Mouse (Mus musculus) thymus, adult 2 months (tissue): ENCODE measurements around the gene Adam12. TPM values are rescaled to one million over a fixed set of nuclear protein-coding genes. Genes with fewer than 3 reads are reported as not detected.

Experiments
- DNase-seq: peaks from one replicate; pipeline ENCODE4 v3.0.0; 2021
- H3K27ac ChIP-seq: fragments of 200-500 bp; 2 replicates; pipeline ENCODE4 v1.5.1; 2012; ENCODE audit warnings: low read length, control low read depth; ENCODE audit not compliant: control insufficient read depth, insufficient read depth
- H3K27me3 ChIP-seq: fragments of 200-500 bp; 2 replicates; pipeline ENCODE4 v1.6.1; 2012; ENCODE audit warnings: mild to moderate bottlenecking, low read length, moderate library complexity, mixed read lengths; ENCODE audit not compliant: control insufficient read depth, insufficient read depth
- H3K36me3 ChIP-seq: fragments of 200-500 bp; 2 replicates; pipeline ENCODE4 v1.6.1; 2012; ENCODE audit warnings: mild to moderate bottlenecking, low read length, moderate library complexity; ENCODE audit not compliant: control insufficient read depth, insufficient read depth
- H3K4me1 ChIP-seq: fragments of 200-500 bp; replicated peaks from 2 replicates; pipeline ENCODE4 v1.6.1; 2012; ENCODE audit warnings: low read length; ENCODE audit not compliant: control insufficient read depth, insufficient read depth
- H3K4me3 ChIP-seq: fragments of 200-500 bp; 2 replicates; pipeline ENCODE4 v1.5.1; 2012; ENCODE audit warnings: mild to moderate bottlenecking, low read length, control low read depth, moderate library complexity; ENCODE audit not compliant: control insufficient read depth, insufficient read depth
- CTCF ChIP-seq: fragments of 200-500 bp; IDR thresholded peaks from 2 replicates; pipeline ENCODE4 v1.5.1; 2012; ENCODE audit warnings: mild to moderate bottlenecking, control low read depth, low read length, moderate library complexity, borderline replicate concordance; ENCODE audit not compliant: control insufficient read depth, poor library complexity, insufficient read depth; ENCODE audit errors: extremely low read depth
- POLR2A ChIP-seq: fragments of 200-500 bp; IDR thresholded peaks from 2 replicates; pipeline ENCODE4 v1.6.1; 2012; ENCODE audit warnings: mild to moderate bottlenecking, low read length, control low read depth, moderate library complexity; ENCODE audit not compliant: control insufficient read depth, poor library complexity, insufficient read depth; ENCODE audit errors: extremely low read depth
- WGBS: fragments of 180-500 bp; shearing (Covaris S2); methylation state at CpG from one replicate; pipeline ENCODE4 v1.1.7; 2018; 5-methylcytosine and 5-hydroxymethylcytosine counted together
- polyA plus RNA-seq: library from polyadenylated mRNA; depleted of rRNA; stranded (reverse); fragments of >200 nt; gene quantifications from 2 replicates; pipeline ENCODE4 v1.2.3, GENCODE M21; 2012

The Adam12 gene
- polyA plus RNA-seq, 1 experiment: 29.0 TPM

DNA sequence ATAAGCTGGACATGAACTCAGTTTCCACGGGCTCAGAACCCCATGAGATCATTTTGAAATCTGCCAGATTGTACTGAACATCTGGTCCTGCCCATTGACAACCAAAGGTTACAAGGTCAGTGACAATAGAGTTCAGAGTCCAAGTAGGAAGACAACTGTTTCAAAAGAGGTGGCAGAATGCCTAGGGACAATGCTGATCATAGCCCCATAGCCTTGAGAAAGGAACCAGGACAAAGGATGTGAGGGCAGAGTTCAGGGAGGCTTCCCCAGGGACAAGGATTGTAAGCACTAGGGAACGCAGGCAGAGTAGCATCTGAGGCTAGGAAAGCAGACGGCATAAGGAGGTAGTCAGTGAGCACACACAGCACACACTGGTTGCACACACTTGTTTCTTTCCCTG lies 38.9 kb downstream of the Adam12 start:
- H3K36me3 ChIP-seq: no peaks in the 10 kb centered on the region

DNA sequence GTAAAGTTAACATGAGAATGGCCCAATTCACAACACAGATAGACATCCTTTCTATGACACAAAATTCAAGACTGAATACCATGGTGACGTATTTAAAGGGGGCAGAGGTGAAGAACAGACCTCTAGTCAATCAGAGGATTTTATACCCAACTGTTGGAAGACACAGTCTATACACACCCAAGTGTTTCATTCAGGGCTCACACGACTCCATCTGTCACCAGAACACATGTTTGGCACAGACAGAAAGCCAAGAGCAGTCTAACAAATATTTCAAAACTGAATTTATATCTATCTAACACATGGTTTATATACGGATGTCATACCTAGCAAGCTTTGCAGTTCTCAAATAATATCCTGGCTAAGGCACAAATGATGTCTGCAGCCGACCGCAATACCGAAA lies 41.8 kb downstream of the Adam12 start:
- H3K4me1 ChIP-seq: no peaks in the 10 kb centered on the region
- no peaks in the 10 kb centered on the region for H3K27me3 ChIP-seq
- WGBS: 93% methylated on average over 6 of the region's 6 CpGs
- TF ChIP-seq POLR2A (no peak), CTCF (no peak)
- H3K4me3 ChIP-seq: no peak overlapping the region
- no peak overlapping the region for H3K27ac ChIP-seq
- no peak for DNase-seq
- H3K36me3 ChIP-seq: no peaks in the 10 kb centered on the region

More for the DNA sequence above, 38.9 kb downstream of the Adam12 start:
- 86% methylated on average over 3 of the region's 3 CpGs for WGBS
- Histone ChIP-seq H3K4me1 (no peaks in the 10 kb centered on the region), H3K27me3 (no peaks in the 10 kb centered on the region), H3K27ac (no peak overlapping the region), H3K4me3 (no peak overlapping the region)
- DNase-seq: no peak
- no peak for TF ChIP-seq POLR2A
- no peak for TF ChIP-seq CTCF

DNA sequence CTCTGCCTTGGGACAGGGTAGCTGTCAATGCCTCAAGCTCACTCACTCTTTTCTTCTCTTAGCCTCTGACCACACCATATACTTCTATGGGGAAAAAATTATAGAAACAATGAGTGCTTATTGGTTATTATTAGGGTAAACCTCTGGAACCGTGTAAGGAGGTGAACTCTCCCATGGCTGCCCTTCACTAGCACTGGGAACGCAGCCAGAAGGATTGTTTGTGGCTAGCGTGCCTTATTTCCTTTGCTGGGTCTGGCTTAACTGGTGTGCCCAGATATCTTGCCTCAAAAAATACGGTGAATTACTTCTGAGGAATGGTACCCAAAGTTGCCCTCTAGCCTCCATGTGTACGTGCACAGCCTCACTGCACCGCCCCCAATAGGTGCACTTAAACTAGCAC lies 43.4 kb downstream of the Adam12 start:
- DNase-seq: no peak

DNA sequence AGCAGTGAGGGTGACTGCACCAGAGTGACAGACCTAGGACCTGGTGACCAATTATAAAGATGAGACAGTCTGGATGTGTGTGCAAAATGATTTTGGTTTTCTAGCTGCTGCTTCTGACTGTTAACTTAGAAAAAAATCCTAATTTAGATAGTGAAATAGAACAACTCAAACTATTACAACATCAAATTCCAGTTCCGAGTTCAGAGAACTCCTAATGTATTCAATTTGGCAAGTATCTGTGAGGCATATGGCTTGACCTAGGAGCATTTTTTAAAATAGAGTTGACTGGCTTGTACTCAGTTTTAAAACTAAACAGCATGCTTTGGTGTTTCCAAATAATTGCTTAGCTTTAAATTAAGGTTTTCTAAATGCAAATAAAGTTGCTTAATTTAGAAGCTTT lies 44.0 kb downstream of the Adam12 start:
- H3K27ac ChIP-seq: no peak overlapping the region
- no peaks in the 10 kb centered on the region for H3K27me3 ChIP-seq
- no peaks in the 10 kb centered on the region for H3K4me1 ChIP-seq
- DNase-seq: no peak
- no peaks in the 10 kb centered on the region for H3K36me3 ChIP-seq
- 83% methylated on average over 1 of the region's 1 CpGs for WGBS
- TF ChIP-seq POLR2A (no peak), CTCF (no peak)
- no peak overlapping the region for H3K4me3 ChIP-seq

More for the DNA sequence above, 43.4 kb downstream of the Adam12 start:
- 64% methylated on average over 6 of the region's 6 CpGs for WGBS
- Histone ChIP-seq H3K27ac (no peak overlapping the region), H3K36me3 (no peaks in the 10 kb centered on the region), H3K27me3 (no peaks in the 10 kb centered on the region), H3K4me1 (no peaks in the 10 kb centered on the region), H3K4me3 (no peak overlapping the region)
- no peak for TF ChIP-seq POLR2A
- no peak for TF ChIP-seq CTCF

DNA sequence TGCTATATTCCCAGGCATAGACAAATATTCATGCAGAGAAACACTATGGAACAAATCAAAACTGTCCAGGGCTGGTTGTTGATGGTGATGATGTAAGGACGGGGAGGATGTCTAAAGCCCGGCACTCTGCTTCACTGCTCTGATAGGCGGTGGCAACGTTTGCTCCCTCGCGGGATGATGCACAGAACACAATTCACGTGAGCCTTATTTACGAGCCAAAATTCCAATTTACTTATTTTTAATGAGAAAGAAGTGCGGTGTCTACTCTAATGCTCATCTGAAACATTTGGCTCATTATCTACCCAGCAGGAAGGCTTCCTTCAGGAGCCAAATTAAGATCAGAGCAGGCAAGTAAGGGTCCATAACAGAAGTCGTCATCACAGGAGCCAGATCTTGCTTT lies 45.4 kb downstream of the Adam12 start:
- Histone ChIP-seq H3K27ac (no peak overlapping the region), H3K27me3 (no peaks in the 10 kb centered on the region), H3K4me1 (no peaks in the 10 kb centered on the region), H3K4me3 (no peak overlapping the region), H3K36me3 (no peaks in the 10 kb centered on the region)
- WGBS: 95% methylated on average over 10 of the region's 10 CpGs
- TF ChIP-seq CTCF (no peak), POLR2A (no peak)
- DNase-seq: no peak

DNA sequence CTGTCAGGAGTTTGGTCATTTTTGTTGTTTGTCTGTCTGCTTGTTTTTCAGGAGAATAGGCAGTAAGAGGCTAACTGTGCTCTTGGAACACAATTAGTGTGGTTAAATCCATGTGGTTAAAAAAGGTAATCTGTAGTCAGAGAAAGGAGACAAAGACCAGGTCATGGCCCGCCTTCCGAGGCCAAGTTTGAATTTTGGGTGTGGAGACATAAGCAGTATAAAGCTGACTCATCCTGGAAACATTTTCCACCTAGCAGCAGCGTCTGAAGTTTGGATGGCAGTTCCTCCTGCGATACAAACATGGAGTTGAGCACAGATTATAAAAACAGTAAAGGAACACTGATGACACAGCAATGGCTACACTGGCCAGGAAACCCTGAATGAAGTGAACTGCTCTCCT lies 46.2 kb downstream of the Adam12 start:
- no peaks in the 10 kb centered on the region for H3K4me1 ChIP-seq
- H3K36me3 ChIP-seq: no peaks in the 10 kb centered on the region
- H3K27ac ChIP-seq: no peak overlapping the region
- TF ChIP-seq POLR2A (no peak), CTCF (no peak)
- 89% methylated on average over 4 of the region's 4 CpGs for WGBS
- DNase-seq: no peak
- no peaks in the 10 kb centered on the region for H3K27me3 ChIP-seq
- no peak overlapping the region for H3K4me3 ChIP-seq

DNA sequence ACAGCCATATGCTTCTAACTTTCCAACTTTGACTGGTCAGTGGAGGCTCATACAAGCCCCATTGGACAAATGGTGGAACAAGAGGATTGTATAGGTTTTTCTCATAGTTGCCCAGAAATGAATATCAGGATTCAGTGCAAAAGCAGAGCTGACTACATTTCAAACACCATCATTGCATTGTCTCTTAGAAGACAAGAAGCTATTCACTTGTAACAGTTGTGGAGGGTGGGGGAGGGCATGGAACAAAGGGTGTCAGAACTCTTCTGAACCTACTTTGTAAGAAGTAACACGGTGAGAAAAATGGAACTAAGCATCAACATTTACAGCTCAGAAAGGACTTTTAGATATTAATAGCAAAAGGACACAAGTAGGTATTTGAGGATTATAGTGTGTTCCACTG lies 50.2 kb downstream of the Adam12 start:
- no peak for DNase-seq
- WGBS: 87% methylated on average over 1 of the region's 1 CpGs
- no peak for TF ChIP-seq POLR2A
- TF ChIP-seq CTCF: no peak
- Histone ChIP-seq H3K27me3 (no peaks in the 10 kb centered on the region), H3K4me1 (no peaks in the 10 kb centered on the region), H3K4me3 (no peak overlapping the region), H3K27ac (no peak overlapping the region), H3K36me3 (no peaks in the 10 kb centered on the region)
